Mouse (Mus musculus): ENCODE results near the gene Lingo1. TPM values are rescaled to one million over a fixed set of nuclear protein-coding genes. Genes with fewer than 3 reads are reported as not detected.

Gene Lingo1
- polyA plus RNA-seq, 1 experiment, result 1.0 TPM

DNA sequence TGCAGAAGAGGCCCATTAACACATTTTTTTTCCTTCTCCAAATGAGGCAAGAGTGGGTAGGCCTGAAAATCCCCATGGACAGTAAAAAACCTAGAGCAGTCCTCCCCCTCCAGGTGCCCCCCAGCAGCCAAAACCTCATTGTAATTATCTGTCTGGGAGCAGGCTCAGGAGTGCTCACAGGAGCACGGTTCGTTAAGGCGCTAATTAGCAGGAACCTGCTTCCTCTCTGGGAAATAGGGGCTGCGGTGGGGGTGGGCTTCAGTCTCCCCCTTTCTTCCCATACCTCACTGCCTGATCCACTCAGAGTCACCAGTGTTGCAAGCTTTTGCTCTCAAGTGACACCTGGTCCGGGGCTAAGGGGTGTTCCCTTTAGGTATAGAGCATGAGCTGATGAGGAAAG lies 41.1 kb downstream of the Lingo1 start:
- Histone ChIP-seq H3K27me3 (ENCODE audit: control insufficient read depth, insufficient read depth, low read length, poor library complexity, severe bottlenecking) (no peaks in the 10 kb centered on the region), H3K27ac (ENCODE audit: insufficient read depth, low read length) (no peak overlapping the region), H3K9ac (ENCODE audit: low read depth, poor library complexity, severe bottlenecking) (no peak overlapping the region), H3K9me3 (replicated peaks; ENCODE audit: control insufficient read depth, insufficient read depth, low read length, poor library complexity, severe bottlenecking) (no peaks in the 10 kb centered on the region), H3K4me1 (ENCODE audit: control insufficient read depth, insufficient read depth, low read length) (no peaks in the 10 kb centered on the region), H3K36me3 (ENCODE audit: control insufficient read depth, insufficient read depth, low read length, poor library complexity, severe bottlenecking) (no peaks in the 10 kb centered on the region), H3K4me3 (ENCODE audit: low read depth, low read length) (no peak overlapping the region)
- TF ChIP-seq POLR2A (IDR thresholded peaks at IDR 0.05; ENCODE audit: insufficient read depth, low read length) (no peak), EP300 (IDR thresholded peaks at IDR 0.05; ENCODE audit: insufficient read depth, low read depth, low read length) (no peak), CTCF (IDR thresholded peaks at IDR 0.05; ENCODE audit: low read depth, low read length) (no peak)

DNA sequence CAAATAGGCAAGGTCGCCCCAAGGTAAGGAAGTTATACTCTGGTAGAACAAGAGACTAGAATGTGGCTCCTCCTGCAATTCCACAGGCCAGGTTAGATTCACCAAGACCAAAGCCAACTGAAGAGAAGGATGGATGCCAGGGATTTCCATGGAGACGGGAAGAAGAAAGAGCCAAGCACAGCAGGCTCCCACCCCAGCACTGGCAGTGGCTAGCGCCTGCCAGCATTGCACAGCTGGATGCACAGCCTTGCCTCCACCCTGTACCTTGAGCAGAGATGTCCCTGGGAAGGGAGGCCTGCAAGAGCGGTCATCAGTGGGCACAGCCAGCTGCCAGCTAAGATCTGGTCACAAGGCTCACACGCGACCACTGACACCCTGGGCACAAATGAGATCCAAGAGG lies 42.9 kb downstream of the Lingo1 start:
- H3K27ac ChIP-seq (ENCODE audit: insufficient read depth, low read length), result no peak overlapping the region
- TF ChIP-seq EP300 (IDR thresholded peaks at IDR 0.05; ENCODE audit: insufficient read depth, low read depth, low read length) (no peak), CTCF (IDR thresholded peaks at IDR 0.05; ENCODE audit: low read depth, low read length) (no peak), POLR2A (IDR thresholded peaks at IDR 0.05; ENCODE audit: insufficient read depth, low read length) (no peak)
- no peaks in the 10 kb centered on the region for H3K4me1 ChIP-seq (ENCODE audit: control insufficient read depth, insufficient read depth, low read length)
- H3K9me3 ChIP-seq (replicated peaks; ENCODE audit: control insufficient read depth, insufficient read depth, low read length, poor library complexity, severe bottlenecking), result no peaks in the 10 kb centered on the region
- no peak overlapping the region for H3K9ac ChIP-seq (ENCODE audit: low read depth, poor library complexity, severe bottlenecking)
- no peaks in the 10 kb centered on the region for H3K36me3 ChIP-seq (ENCODE audit: control insufficient read depth, insufficient read depth, low read length, poor library complexity, severe bottlenecking)
- no peak overlapping the region for H3K4me3 ChIP-seq (ENCODE audit: low read depth, low read length)
- no peaks in the 10 kb centered on the region for H3K27me3 ChIP-seq (ENCODE audit: control insufficient read depth, insufficient read depth, low read length, poor library complexity, severe bottlenecking)

DNA sequence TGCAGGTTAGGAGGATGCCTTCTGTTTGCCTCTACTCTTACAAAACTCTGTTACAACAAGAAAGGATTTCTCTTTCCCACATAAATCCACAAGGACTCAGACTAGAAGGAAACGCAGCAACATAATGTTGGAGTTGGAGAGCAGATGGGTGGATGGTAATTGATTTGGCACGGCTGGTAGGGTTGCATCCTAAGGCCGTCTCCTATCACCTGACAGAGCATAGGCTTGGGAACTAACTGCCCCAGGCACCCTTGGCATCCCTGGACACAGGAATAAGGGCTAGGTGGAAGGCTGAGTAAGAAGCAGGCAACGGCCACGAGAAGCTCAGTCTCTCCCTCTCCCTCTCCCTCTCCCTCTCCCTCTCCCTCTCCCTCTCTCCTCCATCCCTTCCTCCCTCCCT lies 48.2 kb downstream of the Lingo1 start:
- TF ChIP-seq POLR2A (IDR thresholded peaks at IDR 0.05; ENCODE audit: insufficient read depth, low read length), result no peak
- H3K27me3 ChIP-seq (ENCODE audit: control insufficient read depth, insufficient read depth, low read length, poor library complexity, severe bottlenecking), result no peaks in the 10 kb centered on the region
- no peaks in the 10 kb centered on the region for H3K4me1 ChIP-seq (ENCODE audit: control insufficient read depth, insufficient read depth, low read length)
- no peak overlapping the region for H3K27ac ChIP-seq (ENCODE audit: insufficient read depth, low read length)
- no peak overlapping the region for H3K9ac ChIP-seq (ENCODE audit: low read depth, poor library complexity, severe bottlenecking)
- H3K9me3 ChIP-seq (replicated peaks; ENCODE audit: control insufficient read depth, insufficient read depth, low read length, poor library complexity, severe bottlenecking), result no peaks in the 10 kb centered on the region
- H3K36me3 ChIP-seq (ENCODE audit: control insufficient read depth, insufficient read depth, low read length, poor library complexity, severe bottlenecking), result no peaks in the 10 kb centered on the region
- no peak overlapping the region for H3K4me3 ChIP-seq (ENCODE audit: low read depth, low read length)

DNA sequence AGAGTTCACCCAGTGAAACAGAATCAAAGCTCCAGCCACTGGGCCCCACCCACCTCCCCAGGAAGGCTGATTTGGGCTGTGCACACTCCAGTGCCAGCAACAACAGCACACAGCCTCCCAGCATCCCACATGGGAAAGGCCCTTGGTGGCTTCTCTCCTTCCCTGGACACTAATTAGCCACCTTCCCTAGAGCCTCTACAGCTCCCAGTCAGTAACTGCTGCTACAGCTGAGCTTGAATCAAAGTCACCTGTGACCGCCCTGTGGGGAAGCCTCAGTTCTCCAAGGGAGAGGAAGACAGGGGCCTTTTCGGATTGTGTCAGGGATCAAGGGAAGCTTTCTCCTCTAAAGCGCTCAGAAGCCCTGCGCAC lies 49.4 kb downstream of the Lingo1 start:
- Histone ChIP-seq H3K27me3 (ENCODE audit: control insufficient read depth, insufficient read depth, low read length, poor library complexity, severe bottlenecking) (no peaks in the 10 kb centered on the region), H3K9ac (ENCODE audit: low read depth, poor library complexity, severe bottlenecking) (no peak overlapping the region), H3K4me3 (ENCODE audit: low read depth, low read length) (no peak overlapping the region), H3K9me3 (replicated peaks; ENCODE audit: control insufficient read depth, insufficient read depth, low read length, poor library complexity, severe bottlenecking) (no peaks in the 10 kb centered on the region), H3K4me1 (ENCODE audit: control insufficient read depth, insufficient read depth, low read length) (no peaks in the 10 kb centered on the region), H3K27ac (ENCODE audit: insufficient read depth, low read length) (no peak overlapping the region), H3K36me3 (ENCODE audit: control insufficient read depth, insufficient read depth, low read length, poor library complexity, severe bottlenecking) (no peaks in the 10 kb centered on the region)
- TF ChIP-seq EP300 (IDR thresholded peaks at IDR 0.05; ENCODE audit: insufficient read depth, low read depth, low read length) (no peak), POLR2A (IDR thresholded peaks at IDR 0.05; ENCODE audit: insufficient read depth, low read length) (no peak), CTCF (IDR thresholded peaks at IDR 0.05; ENCODE audit: low read depth, low read length) (no peak)

DNA sequence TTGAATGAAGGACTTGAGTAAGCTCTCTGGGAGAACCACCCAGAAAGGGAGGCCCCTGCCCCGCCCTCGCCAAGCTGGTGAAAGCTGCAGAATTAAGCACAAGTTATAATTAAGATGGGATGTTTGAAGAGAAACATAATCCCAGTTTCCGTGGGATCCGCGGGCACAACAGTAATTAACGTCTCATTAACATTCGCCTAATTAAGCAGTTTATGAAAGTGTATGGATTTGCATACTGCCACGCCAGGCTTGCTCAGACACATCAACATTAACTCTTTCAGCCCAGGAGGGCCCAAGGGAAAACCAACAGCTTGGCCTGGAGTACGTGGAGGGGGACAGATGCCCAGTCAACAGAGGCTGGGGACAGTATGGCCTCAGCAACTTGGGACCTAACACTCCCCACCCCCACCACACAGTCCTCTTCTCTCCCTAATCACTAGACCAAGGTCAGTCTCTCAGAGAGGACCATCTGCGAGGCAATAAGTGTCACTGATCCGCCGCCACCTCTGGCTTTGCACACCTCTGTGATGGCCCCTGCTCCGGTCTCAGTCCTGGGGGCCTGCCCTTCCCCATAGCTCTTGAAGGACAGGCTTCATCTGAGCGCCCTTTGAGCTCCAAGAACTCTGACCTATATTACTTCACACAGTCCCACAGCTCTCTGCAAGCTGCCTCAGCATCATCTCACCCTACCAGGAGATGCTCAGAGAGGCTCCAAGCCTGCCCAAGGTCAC lies 49.9 kb downstream of the Lingo1 start:
- no peak overlapping the region for H3K4me3 ChIP-seq (ENCODE audit: low read depth, low read length)
- H3K4me1 ChIP-seq (ENCODE audit: control insufficient read depth, insufficient read depth, low read length), result no peaks in the 10 kb centered on the region
- no peaks in the 10 kb centered on the region for H3K36me3 ChIP-seq (ENCODE audit: control insufficient read depth, insufficient read depth, low read length, poor library complexity, severe bottlenecking)
- H3K9me3 ChIP-seq (replicated peaks; ENCODE audit: control insufficient read depth, insufficient read depth, low read length, poor library complexity, severe bottlenecking), result no peaks in the 10 kb centered on the region
- no peaks in the 10 kb centered on the region for H3K27me3 ChIP-seq (ENCODE audit: control insufficient read depth, insufficient read depth, low read length, poor library complexity, severe bottlenecking)
- TF ChIP-seq CTCF (IDR thresholded peaks at IDR 0.05; ENCODE audit: low read depth, low read length) (no peak), POLR2A (IDR thresholded peaks at IDR 0.05; ENCODE audit: insufficient read depth, low read length) (no peak), EP300 (IDR thresholded peaks at IDR 0.05; ENCODE audit: insufficient read depth, low read depth, low read length) (no peak)
- no peak overlapping the region for H3K27ac ChIP-seq (ENCODE audit: insufficient read depth, low read length)
- H3K9ac ChIP-seq (ENCODE audit: low read depth, poor library complexity, severe bottlenecking), result no peak overlapping the region

DNA sequence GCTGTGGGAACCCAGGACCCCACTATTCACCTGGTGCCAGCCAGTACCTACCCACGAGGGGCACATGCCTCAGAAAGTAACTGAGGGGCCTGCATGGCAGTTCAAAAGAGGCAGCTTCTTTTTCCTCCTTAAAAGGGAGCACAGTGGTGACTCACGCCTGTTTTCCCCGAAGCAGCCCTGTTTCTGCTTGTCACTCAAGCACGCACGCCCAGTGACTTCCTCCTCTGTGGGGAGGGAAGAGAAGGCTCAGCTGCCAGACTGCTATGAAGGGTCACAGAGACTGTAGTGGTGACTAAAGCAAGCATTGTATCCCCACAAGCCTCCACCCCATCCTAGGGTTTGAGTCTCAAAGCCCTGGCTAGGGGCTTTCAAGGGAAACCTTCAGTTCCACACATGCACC lies 51.9 kb downstream of the Lingo1 start:
- TF ChIP-seq CTCF (IDR thresholded peaks at IDR 0.05; ENCODE audit: low read depth, low read length), result no peak
- TF ChIP-seq POLR2A (IDR thresholded peaks at IDR 0.05; ENCODE audit: insufficient read depth, low read length), result no peak
- TF ChIP-seq EP300 (IDR thresholded peaks at IDR 0.05; ENCODE audit: insufficient read depth, low read depth, low read length), result no peak

More for the DNA sequence above, 51.9 kb downstream of the Lingo1 start:
- no peak overlapping the region for H3K9ac ChIP-seq (ENCODE audit: low read depth, poor library complexity, severe bottlenecking)
- no peak overlapping the region for H3K4me3 ChIP-seq (ENCODE audit: low read depth, low read length)
- no peaks in the 10 kb centered on the region for H3K36me3 ChIP-seq (ENCODE audit: control insufficient read depth, insufficient read depth, low read length, poor library complexity, severe bottlenecking)
- no peaks in the 10 kb centered on the region for H3K4me1 ChIP-seq (ENCODE audit: control insufficient read depth, insufficient read depth, low read length)
- no peaks in the 10 kb centered on the region for H3K9me3 ChIP-seq (replicated peaks; ENCODE audit: control insufficient read depth, insufficient read depth, low read length, poor library complexity, severe bottlenecking)
- H3K27ac ChIP-seq (ENCODE audit: insufficient read depth, low read length), result no peak overlapping the region
- H3K27me3 ChIP-seq (ENCODE audit: control insufficient read depth, insufficient read depth, low read length, poor library complexity, severe bottlenecking), result no peaks in the 10 kb centered on the region
